Mouse (Mus musculus): ENCODE data around the gene Noxred1.
A peak's percentile ranks its signal among the peaks of the same experiment; 100 is the strongest.
"Not testable (repeated sequence)": the region's sequence is repeated elsewhere in the genome, so short reads cannot be mapped to it uniquely, and the experiment has no call there.

Gene Noxred1

GRCm38 (mm10) chr12:87229633-87230032 lies 8.9 kb downstream of the Noxred1 start:
- DNase-seq (ENCODE audit: low read depth, low spot score), result no peak

GRCm38 (mm10) chr12:87226801-87227200 lies 11.7 kb downstream of the Noxred1 start:
- no peak for DNase-seq (ENCODE audit: low read depth, low spot score)

- DNase-seq (ENCODE audit: low read depth, low spot score), result no peak
Measured at GRCm38 (mm10) chr12:87224950-87225349, 13.6 kb downstream of the Noxred1 start.

GRCm38 (mm10) chr12:87219362-87219761 lies 19.2 kb downstream of the Noxred1 start:
- DNase-seq (ENCODE audit: low read depth, low spot score), result no peak

- no peak for DNase-seq (ENCODE audit: low read depth, low spot score)
Measured at GRCm38 (mm10) chr12:87217596-87217995, 20.9 kb downstream of the Noxred1 start.

- DNase-seq (ENCODE audit: low read depth, low spot score), result no peak
Measured at GRCm38 (mm10) chr12:87216053-87216452, 22.5 kb downstream of the Noxred1 start.

- no peak for DNase-seq (ENCODE audit: low read depth, low spot score)
Measured at GRCm38 (mm10) chr12:87212844-87213606, 25.5 kb downstream of the Noxred1 start.

GRCm38 (mm10) chr12:87205789-87206188 lies 32.7 kb downstream of the Noxred1 start:
- not testable (repeated sequence) for DNase-seq (ENCODE audit: low read depth, low spot score)

- DNase-seq (ENCODE audit: low read depth, low spot score), result no peak
Measured at GRCm38 (mm10) chr12:87201694-87202093, 36.8 kb downstream of the Noxred1 start.

- peak; percentile 64 for DNase-seq (ENCODE audit: low read depth, low spot score)
Measured at GRCm38 (mm10) chr12:87199973-87200586, 38.5 kb downstream of the Noxred1 start, which contains the start of gene Tmed8. Gene Tmed8 (minus strand): TSS chr12:87200454.

- DNase-seq (ENCODE audit: low read depth, low spot score), result peak; percentile 10
Measured at GRCm38 (mm10) chr12:87199206-87199972, 39.1 kb downstream of the Noxred1 start, which contains the start of gene Samd15. Gene Samd15 (plus strand): TSS chr12:87199723.

- DNase-seq (ENCODE audit: low read depth, low spot score), result no peak
Measured at GRCm38 (mm10) chr12:87198792-87199191, 39.7 kb downstream of the Noxred1 start.

- DNase-seq (ENCODE audit: low read depth, low spot score), result no peak
Measured at GRCm38 (mm10) chr12:87196310-87196709, 42.2 kb downstream of the Noxred1 start.

GRCm38 (mm10) chr12:87195069-87195468 lies 43.5 kb downstream of the Noxred1 start:
- DNase-seq (ENCODE audit: low read depth, low spot score), result no peak

- no peak for DNase-seq (ENCODE audit: low read depth, low spot score)
Measured at GRCm38 (mm10) chr12:87193008-87193407, 45.5 kb downstream of the Noxred1 start.

GRCm38 (mm10) chr12:87177631-87178030 lies 60.9 kb downstream of the Noxred1 start:
- no peak for DNase-seq (ENCODE audit: low read depth, low spot score)

- DNase-seq (ENCODE audit: low read depth, low spot score), result no peak
Measured at GRCm38 (mm10) chr12:87175194-87175946, 63.2 kb downstream of the Noxred1 start.
